Comparison of ENCODE assay signal across 8 mouse cellular contexts in genomic region chr4:124178401-124179018, GRCm38 (mm10).
A peak's percentile ranks its signal among the peaks of the same experiment; 100 is the strongest.
DNase-seq lines count a peak whose midpoint lies in the region; ATAC-seq and TF ChIP-seq lines count a peak whose summit lies in the region.

No protein-coding gene starts in this region.

- TF ChIP-seq POLR2A in cerebellum, adult 2 months (IDR thresholded peaks at IDR 0.05; ENCODE audit: borderline replicate concordance, insufficient read depth, low read length) = no peak

- ATAC-seq in liver, embryonic 11.5 days (replicated peaks; ENCODE audit: low FRiP score) = no peak
- ATAC-seq in stomach, embryonic 15.5 days (ENCODE audit: insufficient read depth, low FRiP score, low read depth) = 0 out of 2 replicates have a peak, but pooled peaks have one; percentile 56

- H3K9me3 ChIP-seq in liver, embryonic 11.5 days (ENCODE audit: control insufficient read depth, low read length) = no peaks in the 10 kb centered on the region
- no peaks in the 10 kb centered on the region for H3K9me3 ChIP-seq in stomach, embryonic 15.5 days

- no peaks in the 10 kb centered on the region; the same call in 1 of the 2 replicates for H3K4me1 ChIP-seq in cerebellum, adult 2 months (ENCODE audit: control insufficient read depth, insufficient read depth, low read length)
- no peaks in the 10 kb centered on the region for H3K4me1 ChIP-seq in liver, embryonic 11.5 days (replicated peaks; ENCODE audit: control insufficient read depth, insufficient read depth, low read length)
- H3K4me1 ChIP-seq in stomach, embryonic 15.5 days = peaks cover 5% of the 10 kb centered on the region; the same call in 1 of the 2 replicates

- no peak overlapping the region for H3K9ac ChIP-seq in liver, embryonic 11.5 days (ENCODE audit: low read depth, low read length)
- no peak overlapping the region for H3K9ac ChIP-seq in stomach, embryonic 15.5 days

- no peak overlapping the region for H3K4me3 ChIP-seq in cerebellum, adult 2 months (replicated peaks; ENCODE audit: insufficient read depth, low read depth, low read length)
- peak overlapping the region; percentile 41 for H3K4me3 ChIP-seq in liver, embryonic 11.5 days (ENCODE audit: low read depth, low read length)
- H3K4me3 ChIP-seq in stomach, embryonic 15.5 days (replicated peaks) = peak overlapping the region; percentile 34

- WGBS in cerebellum, adult 2 months = 2% methylated on average over 50 of the region's 50 CpGs
- 2% methylated on average over 50 of the region's 50 CpGs for WGBS in liver, embryonic 11.5 days
- under 1% methylated on average over 50 of the region's 50 CpGs for WGBS in stomach, embryonic 15.5 days

- TF ChIP-seq CTCF in cerebellum, adult 2 months (IDR thresholded peaks at IDR 0.05; ENCODE audit: borderline replicate concordance, insufficient read depth, low read depth, low read length) = no peak

- DNase-seq in cerebellum, postnatal 14 days = peak; percentile 6 to 7
- DNase-seq in cerebellum, adult 2 months = no peak
- DNase-seq in right cerebral cortex, postnatal 14 days = peak; percentile 28
- DNase-seq in right cerebral cortex, postnatal 36 days (ENCODE audit: low spot score in 2 of 2) = no peak
- no peak for DNase-seq in liver, embryonic 11.5 days (ENCODE audit: low spot score)
- DNase-seq in gastrocnemius, postnatal 25 days = no peak
- DNase-seq in c-Kit-positive CD71-positive TER-119-positive erythroid progenitor cells, embryonic 14.5 days (ENCODE audit: low spot score) = no peak

- no peak overlapping the region for H3K27ac ChIP-seq in cerebellum, adult 2 months (ENCODE audit: insufficient read depth, low read length)
- no peak overlapping the region for H3K27ac ChIP-seq in liver, embryonic 11.5 days (ENCODE audit: low read depth, low read length)
- 0 out of 2 replicates have a peak overlapping the region, but pooled peaks have one; percentile 42 for H3K27ac ChIP-seq in stomach, embryonic 15.5 days

- H3K27me3 ChIP-seq in cerebellum, adult 2 months (ENCODE audit: control insufficient read depth, insufficient read depth, low read length) = no peaks in the 10 kb centered on the region; the same call in 1 of the 2 replicates
- H3K27me3 ChIP-seq in liver, embryonic 11.5 days (replicated peaks; ENCODE audit: control insufficient read depth, insufficient read depth, low read length) = peaks cover 28% of the 10 kb centered on the region
- H3K27me3 ChIP-seq in stomach, embryonic 15.5 days (replicated peaks) = peaks cover 28% of the 10 kb centered on the region

- peak overlapping the region; percentile 67 for H3K4me2 ChIP-seq in liver, embryonic 11.5 days
- H3K4me2 ChIP-seq in stomach, embryonic 15.5 days = peak overlapping the region; percentile 80

- H3K36me3 ChIP-seq in liver, embryonic 11.5 days (ENCODE audit: control insufficient read depth, insufficient read depth, low read length) = no peaks in the 10 kb centered on the region
- H3K36me3 ChIP-seq in stomach, embryonic 15.5 days = no peaks in the 10 kb centered on the region

Comparison
In these comparisons a context has a peak if more than half of its experiments do, and no peak if none do; other contexts are left out.
1. DNase-seq: peak in cerebellum, postnatal 14 days (2 of 2) and right cerebral cortex, postnatal 14 days (single experiment); none in cerebellum, adult 2 months (0 of 2), right cerebral cortex, postnatal 36 days (0 of 2), liver, embryonic 11.5 days (single experiment), gastrocnemius, postnatal 25 days (single experiment) and c-Kit-positive CD71-positive TER-119-positive erythroid progenitor cells, embryonic 14.5 days (single experiment).